Mouse (Mus musculus) naive thymus-derived CD4-positive, alpha-beta T cell, adult 2 months (primary cell): ENCODE results near the gene Olfr1446.

Experiments
- DNase-seq: peaks from one replicate; pipeline ENCODE4 v3.0.0-alpha.2; 2011; ENCODE audit warnings: low read depth

Olfr1446 gene

GRCm38 (mm10) chr19:12893424-12893823, at the start of gene Olfr1446:
Gene Olfr1446 (minus strand): TSS chr19:12893524.
- no peak for DNase-seq

- DNase-seq: no peak
Observed at GRCm38 (mm10) chr19:12930540-12930939, 37.2 kb upstream of the Olfr1446 start, which contains the start of gene Olfr1449. Gene Olfr1449 (plus strand): TSS chr19:12930840.

- DNase-seq: no peak
Observed at GRCm38 (mm10) chr19:12924319-12924718, 31.0 kb upstream of the Olfr1446 start, which contains the start of gene Olfr1448. Gene Olfr1448 (minus strand): TSS chr19:12924419.

GRCm38 (mm10) chr19:12903643-12904042, 10.3 kb upstream of the Olfr1446 start, which contains the start of gene Olfr1447:
Gene Olfr1447 (minus strand): TSS chr19:12903743.
- no peak for DNase-seq

- no peak for DNase-seq
Observed at GRCm38 (mm10) chr19:12883555-12883954, 9.8 kb downstream of the Olfr1446 start, which contains the start of gene Olfr1445. Gene Olfr1445 (plus strand): TSS chr19:12883855.

GRCm38 (mm10) chr19:12856983-12857382, 36.3 kb downstream of the Olfr1446 start, which contains the start of gene Olfr1444:
Gene Olfr1444 (plus strand): TSS chr19:12857283.
- no peak for DNase-seq

GRCm38 (mm10) chr19:12846382-12846781, 46.9 kb downstream of the Olfr1446 start, which contains the start of gene Gm5244:
Gene Gm5244 (plus strand): TSS chr19:12846682.
- no peak for DNase-seq

- no peak for DNase-seq
Observed at GRCm38 (mm10) chr19:12838507-12838906, 54.8 kb downstream of the Olfr1446 start.
